Mouse (Mus musculus) liver, embryonic 13.5 days (tissue): ENCODE measurements around the gene Gga3. TPM values are rescaled to one million over a fixed set of nuclear protein-coding genes. Genes with fewer than 3 reads are reported as not detected.

Source experiments
- ATAC-seq: fragments of 200-750 bp; cut with Nextera tagmentation; 2 replicates; pipeline ENCODE4 v1.8.0; 2017; ENCODE audit warnings: low read depth, mild to moderate bottlenecking, moderate number of reproducible peaks, moderate library complexity
- DNase-seq: peaks from one replicate; pipeline ENCODE4 v3.0.0; 2022
- H3K27ac ChIP-seq: fragments of 300-500 bp; sonication (generic); 2 replicates; pipeline ENCODE4 v1.5.1; 2015; ENCODE audit warnings: moderate library complexity, mild to moderate bottlenecking, inconsistent platforms
- H3K27me3 ChIP-seq: fragments of 300-500 bp; sonication (generic); 2 replicates; pipeline ENCODE4 v1.6.1; 2015; ENCODE audit warnings: mild to moderate bottlenecking, inconsistent platforms
- H3K36me3 ChIP-seq: fragments of 300-500 bp; sonication (generic); 2 replicates; pipeline ENCODE4 v1.6.1; 2015; ENCODE audit warnings: mild to moderate bottlenecking, inconsistent platforms
- H3K4me1 ChIP-seq: fragments of 300-500 bp; sonication (generic); replicated peaks from 2 replicates; pipeline ENCODE4 v1.6.1; 2015; ENCODE audit warnings: inconsistent platforms
- H3K4me2 ChIP-seq: fragments of 300-500 bp; sonication (generic); 2 replicates; pipeline ENCODE4 v1.6.1; 2015; ENCODE audit warnings: inconsistent platforms, mild to moderate bottlenecking, moderate library complexity
- H3K4me3 ChIP-seq: fragments of 300-500 bp; sonication (generic); replicated peaks from 2 replicates; pipeline ENCODE4 v1.5.1; 2015; ENCODE audit warnings: mild to moderate bottlenecking, inconsistent platforms
- H3K9ac ChIP-seq: fragments of 300-500 bp; sonication (generic); 2 replicates; pipeline ENCODE4 v1.6.1; 2015; ENCODE audit warnings: mild to moderate bottlenecking, inconsistent platforms
- H3K9me3 ChIP-seq: fragments of 300-500 bp; sonication (generic); replicated peaks from 2 replicates; pipeline ENCODE4 v1.6.1; 2016; ENCODE audit warnings: inconsistent platforms
- WGBS: fragments of 180-500 bp; shearing (Covaris S2); methylation state at CpG from one replicate; pipeline ENCODE4 v1.1.7; 2015; ENCODE audit not compliant: insufficient replicate concordance; 5-methylcytosine and 5-hydroxymethylcytosine counted together
- polyA plus RNA-seq: library from polyadenylated mRNA; unstranded; fragments of >200 nt; fragmentation: Nextera tagmentation; extraction: Ambion mirVana; gene quantifications from 2 replicates; pipeline ENCODE4 v1.2.1, GENCODE M21; 2015

Gga3 gene
- polyA plus RNA-seq, 1 experiment from 2014 or later = 8.5 TPM

DNA sequence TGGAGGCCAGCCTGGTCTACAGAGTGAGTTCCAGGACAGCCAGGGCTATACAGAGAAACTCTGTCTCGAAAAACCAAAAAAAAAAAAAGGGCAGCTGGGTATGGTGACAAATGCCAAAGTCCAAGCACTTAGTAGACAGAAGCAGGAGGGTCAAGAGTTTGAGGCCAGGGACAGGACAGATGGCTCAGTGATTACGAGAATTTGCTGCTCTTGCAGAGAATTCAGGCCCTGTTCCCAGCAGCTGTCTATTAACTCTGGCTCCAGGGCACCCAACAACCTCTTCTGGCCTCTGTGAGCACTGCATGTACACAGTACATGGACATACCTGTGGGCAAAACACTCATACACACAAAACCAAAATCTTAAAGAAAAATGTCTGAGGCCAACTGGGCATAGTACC lies 14.2 kb upstream of the Gga3 start:
- WGBS = 72% methylated on average over 2 of the region's 2 CpGs
- Histone ChIP-seq H3K27ac (no peak overlapping the region), H3K36me3 (peaks cover 67% of the 10 kb centered on the region), H3K4me3 (no peak overlapping the region), H3K4me1 (peaks cover 31% of the 10 kb centered on the region), H3K4me2 (no peak overlapping the region), H3K27me3 (no peaks in the 10 kb centered on the region), H3K9ac (no peak overlapping the region), H3K9me3 (no peaks in the 10 kb centered on the region)
- ATAC-seq (no peak), DNase-seq (no peak)

DNA sequence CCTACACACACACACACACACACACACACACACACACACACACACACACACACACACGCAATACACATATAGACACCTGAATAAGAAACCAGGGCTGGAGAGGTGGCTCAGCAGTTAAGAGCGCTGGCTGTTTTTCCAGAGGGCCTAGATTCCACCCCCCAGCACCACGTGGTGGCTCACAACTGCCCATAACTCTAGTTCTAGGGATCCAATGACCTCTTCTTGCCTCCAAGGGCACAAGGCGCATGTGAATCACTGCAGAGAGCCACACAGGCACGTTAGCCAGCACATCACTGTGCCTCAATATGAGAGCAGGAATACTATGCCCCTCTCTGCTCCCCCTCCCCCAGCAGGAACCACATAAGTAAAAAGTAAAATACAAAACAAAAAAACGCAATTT lies 13.0 kb upstream of the Gga3 start:
- no peak overlapping the region for H3K4me3 ChIP-seq
- DNase-seq = no peak
- no peaks in the 10 kb centered on the region for H3K27me3 ChIP-seq
- peaks cover 56% of the 10 kb centered on the region for H3K36me3 ChIP-seq
- peaks cover 36% of the 10 kb centered on the region for H3K4me1 ChIP-seq
- H3K9ac ChIP-seq = no peak overlapping the region
- no peaks in the 10 kb centered on the region for H3K9me3 ChIP-seq
- WGBS = 82% methylated on average over 6 of the region's 6 CpGs
- ATAC-seq = no peak
- no peak overlapping the region for H3K4me2 ChIP-seq
- H3K27ac ChIP-seq = no peak overlapping the region

DNA sequence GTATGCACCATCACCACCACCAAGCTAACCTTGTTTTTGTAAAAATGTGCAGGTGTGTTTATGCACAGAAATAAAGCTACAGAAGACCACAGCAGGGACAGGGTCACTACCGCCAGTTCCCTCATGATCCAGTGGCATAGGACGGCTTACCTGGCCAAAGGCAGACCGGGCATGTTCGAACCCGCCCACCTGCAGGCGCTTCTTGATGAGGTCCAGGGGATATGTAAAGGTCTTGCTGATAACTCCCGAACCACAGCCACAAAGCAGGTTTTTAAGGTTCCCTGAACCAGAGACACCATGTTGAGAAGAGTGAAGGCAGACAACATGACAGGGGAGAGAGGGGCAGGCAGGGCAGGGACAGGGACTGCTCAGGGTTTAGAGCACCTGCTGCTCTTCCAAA lies 12.5 kb upstream of the Gga3 start:
- 82% methylated on average over 7 of the region's 7 CpGs for WGBS
- H3K4me2 ChIP-seq = no peak overlapping the region

DNA sequence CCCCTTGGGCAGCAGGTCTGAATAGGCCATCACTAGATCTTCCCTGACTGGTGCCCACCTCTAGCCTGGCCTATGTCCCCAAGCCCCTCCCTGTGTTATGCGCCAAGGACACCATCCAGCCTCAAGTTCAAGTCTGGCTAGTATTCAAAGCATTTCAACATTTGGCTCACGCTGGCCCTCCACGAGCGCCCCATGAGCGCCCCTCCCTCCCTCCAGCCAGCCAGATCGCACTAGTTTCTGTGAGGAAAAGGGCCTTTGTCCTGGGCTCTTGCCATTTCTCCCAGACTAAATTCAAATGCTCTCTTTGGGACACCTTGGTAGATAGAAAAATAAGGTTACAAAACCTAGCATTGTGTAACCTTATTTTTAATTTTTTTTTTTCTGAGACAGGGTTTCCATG lies 12.0 kb upstream of the Gga3 start:
- Histone ChIP-seq H3K9me3 (no peaks in the 10 kb centered on the region), H3K9ac (no peak overlapping the region), H3K36me3 (peaks cover 47% of the 10 kb centered on the region), H3K4me3 (no peak overlapping the region), H3K4me2 (no peak overlapping the region), H3K27ac (no peak overlapping the region), H3K4me1 (peaks cover 46% of the 10 kb centered on the region), H3K27me3 (no peaks in the 10 kb centered on the region)
- no peak for DNase-seq
- 84% methylated on average over 6 of the region's 6 CpGs for WGBS
- ATAC-seq = no peak

More for the DNA sequence above, 12.5 kb upstream of the Gga3 start:
- H3K36me3 ChIP-seq = peaks cover 52% of the 10 kb centered on the region
- no peaks in the 10 kb centered on the region for H3K27me3 ChIP-seq
- DNase-seq = no peak
- H3K4me1 ChIP-seq = peaks cover 41% of the 10 kb centered on the region
- H3K4me3 ChIP-seq = no peak overlapping the region
- H3K9me3 ChIP-seq = no peaks in the 10 kb centered on the region
- no peak for ATAC-seq
- H3K27ac ChIP-seq = no peak overlapping the region
- H3K9ac ChIP-seq = no peak overlapping the region

DNA sequence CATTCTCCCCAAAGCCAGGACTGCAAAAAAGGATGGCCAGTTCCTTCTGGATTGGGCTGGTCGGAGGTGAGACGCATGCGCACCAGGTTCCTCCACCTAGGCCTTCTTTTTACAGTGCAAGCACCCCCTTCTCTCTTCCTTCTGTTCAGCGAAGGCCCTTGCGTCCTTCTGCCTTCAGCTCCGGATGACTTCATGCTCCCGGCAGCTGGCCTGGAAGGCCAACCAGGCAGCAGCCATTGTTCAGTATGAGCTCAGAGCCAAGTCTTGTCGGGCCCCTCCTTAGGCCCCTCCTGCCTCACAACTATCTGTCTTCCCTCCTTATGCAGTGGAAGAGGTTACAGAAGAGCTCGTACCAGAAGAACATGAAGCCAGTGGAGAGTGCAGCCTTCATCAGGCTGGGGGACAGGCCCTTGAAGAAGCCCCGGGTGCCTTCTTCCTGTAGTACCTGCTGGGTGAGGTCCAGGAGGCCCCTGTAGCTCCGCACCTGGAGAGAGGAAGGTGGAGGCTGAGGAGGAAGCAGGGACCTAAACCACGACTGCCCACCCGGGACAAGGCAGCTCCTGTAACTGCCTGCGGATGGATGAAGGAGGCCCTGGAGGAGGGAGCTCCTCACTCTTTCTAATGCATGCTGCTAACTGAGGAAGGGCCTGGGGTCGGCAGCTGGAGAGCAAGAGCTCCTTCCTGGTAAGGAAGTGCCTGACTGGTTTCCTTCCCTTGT lies 11.4 kb upstream of the Gga3 start:
- H3K9ac ChIP-seq = no peak overlapping the region
- no peak overlapping the region for H3K27ac ChIP-seq
- 78% methylated on average over 15 of the region's 15 CpGs for WGBS

DNA sequence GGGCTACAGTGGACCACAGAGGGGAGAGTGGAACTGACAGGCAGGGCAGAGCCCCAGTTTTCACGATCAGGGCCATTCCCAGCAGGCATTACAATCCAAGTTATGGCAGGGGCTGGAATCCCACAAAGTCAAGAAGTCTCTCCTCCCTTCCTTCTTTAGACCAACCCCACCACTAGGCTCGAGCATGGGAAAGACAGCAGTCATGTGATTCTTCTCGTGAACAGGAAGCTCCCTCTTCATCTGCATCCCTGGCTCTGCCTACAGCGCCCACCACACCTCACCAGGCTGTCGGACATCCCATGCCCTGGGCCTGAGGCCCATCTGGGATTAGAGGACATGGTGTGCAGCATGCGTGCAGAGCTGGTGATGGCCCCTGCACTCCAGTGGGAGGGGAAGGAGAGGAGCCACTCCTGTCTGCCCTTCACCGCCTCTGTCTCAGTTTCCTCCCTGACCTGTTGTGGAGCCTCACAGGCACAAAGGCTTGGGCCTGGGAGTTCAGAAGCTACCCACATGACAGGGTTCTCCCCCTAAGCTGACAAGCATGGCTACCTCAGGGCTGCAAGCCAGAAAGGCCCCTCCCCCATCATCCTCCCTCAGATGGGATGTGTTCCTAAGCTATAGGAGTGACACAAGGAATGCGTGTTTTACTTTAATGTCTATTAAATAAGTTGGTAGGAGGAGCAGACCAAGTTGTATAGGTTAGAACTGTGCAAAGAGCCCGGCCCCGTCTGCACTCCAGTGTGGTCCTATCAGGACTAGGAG lies 10.7 kb upstream of the Gga3 start:
- H3K36me3 ChIP-seq = peaks cover 42% of the 10 kb centered on the region
- no peak overlapping the region for H3K9ac ChIP-seq
- no peak overlapping the region for H3K4me2 ChIP-seq
- H3K4me1 ChIP-seq = peaks cover 54% of the 10 kb centered on the region
- DNase-seq = no peak
- 74% methylated on average over 10 of the region's 10 CpGs for WGBS
- H3K27me3 ChIP-seq = no peaks in the 10 kb centered on the region
- peak overlapping the region; percentile 98; the same call in 1 of the 2 replicates for H3K27ac ChIP-seq
- ATAC-seq = no peak
- H3K4me3 ChIP-seq = no peak overlapping the region
- H3K9me3 ChIP-seq = no peaks in the 10 kb centered on the region

More for the DNA sequence above, 11.4 kb upstream of the Gga3 start:
- no peak overlapping the region for H3K4me2 ChIP-seq
- no peaks in the 10 kb centered on the region for H3K27me3 ChIP-seq
- DNase-seq (no peak), ATAC-seq (no peak)
- H3K4me1 ChIP-seq = peaks cover 51% of the 10 kb centered on the region
- no peak overlapping the region for H3K4me3 ChIP-seq
- H3K36me3 ChIP-seq = peaks cover 42% of the 10 kb centered on the region
- no peaks in the 10 kb centered on the region for H3K9me3 ChIP-seq

DNA sequence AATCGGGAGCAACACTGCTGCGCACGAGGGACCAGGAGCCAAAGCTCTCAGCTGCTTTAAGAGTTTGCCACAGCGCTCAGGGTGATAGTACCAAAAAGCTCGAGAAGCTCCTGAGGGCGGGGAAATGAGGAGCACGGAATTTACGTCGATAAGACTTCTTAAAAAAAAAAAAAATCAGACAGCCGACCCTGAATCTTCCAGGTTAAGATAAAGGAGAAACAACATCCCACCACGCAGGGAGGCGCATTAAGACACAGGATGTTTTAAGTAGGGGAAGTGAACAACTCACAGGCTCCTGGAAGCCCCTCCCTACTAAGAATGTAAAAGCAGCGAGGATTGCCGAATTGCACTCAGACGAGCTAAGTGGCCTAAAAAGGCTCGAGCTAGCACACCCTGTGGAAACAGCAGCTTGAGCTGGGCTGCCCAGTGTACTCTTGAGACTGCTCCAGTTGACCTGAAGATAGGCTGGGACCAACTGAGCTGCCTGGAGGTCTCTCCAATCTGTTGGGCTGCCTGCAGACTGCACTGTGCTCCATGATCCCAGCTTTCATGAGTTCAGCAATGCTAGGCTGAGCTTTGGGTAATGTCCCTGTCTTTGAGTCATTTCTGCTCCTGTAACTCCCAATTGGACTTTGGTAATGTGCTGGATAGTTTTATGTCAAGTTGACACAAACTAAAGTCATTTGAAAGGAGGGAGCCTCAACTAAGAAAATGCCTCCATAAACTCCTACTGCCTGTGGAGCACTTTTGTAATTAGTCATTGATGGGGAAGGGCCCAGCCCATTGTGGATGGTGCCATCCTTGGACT lies 9.5 kb upstream of the Gga3 start:
- Histone ChIP-seq H3K4me2 (peak overlapping the region; percentile 93), H3K36me3 (peaks cover 43% of the 10 kb centered on the region), H3K4me3 (peak overlapping the region; percentile 77), H3K27ac (peak overlapping the region; percentile 98), H3K9ac (peak overlapping the region; percentile 90), H3K4me1 (peaks cover 54% of the 10 kb centered on the region), H3K27me3 (no peaks in the 10 kb centered on the region), H3K9me3 (no peaks in the 10 kb centered on the region)
- peak; percentile 25; the same call in 1 of the 2 replicates for ATAC-seq
- under 1% methylated on average over 16 of the region's 16 CpGs for WGBS
- peak; percentile 27 for DNase-seq

DNA sequence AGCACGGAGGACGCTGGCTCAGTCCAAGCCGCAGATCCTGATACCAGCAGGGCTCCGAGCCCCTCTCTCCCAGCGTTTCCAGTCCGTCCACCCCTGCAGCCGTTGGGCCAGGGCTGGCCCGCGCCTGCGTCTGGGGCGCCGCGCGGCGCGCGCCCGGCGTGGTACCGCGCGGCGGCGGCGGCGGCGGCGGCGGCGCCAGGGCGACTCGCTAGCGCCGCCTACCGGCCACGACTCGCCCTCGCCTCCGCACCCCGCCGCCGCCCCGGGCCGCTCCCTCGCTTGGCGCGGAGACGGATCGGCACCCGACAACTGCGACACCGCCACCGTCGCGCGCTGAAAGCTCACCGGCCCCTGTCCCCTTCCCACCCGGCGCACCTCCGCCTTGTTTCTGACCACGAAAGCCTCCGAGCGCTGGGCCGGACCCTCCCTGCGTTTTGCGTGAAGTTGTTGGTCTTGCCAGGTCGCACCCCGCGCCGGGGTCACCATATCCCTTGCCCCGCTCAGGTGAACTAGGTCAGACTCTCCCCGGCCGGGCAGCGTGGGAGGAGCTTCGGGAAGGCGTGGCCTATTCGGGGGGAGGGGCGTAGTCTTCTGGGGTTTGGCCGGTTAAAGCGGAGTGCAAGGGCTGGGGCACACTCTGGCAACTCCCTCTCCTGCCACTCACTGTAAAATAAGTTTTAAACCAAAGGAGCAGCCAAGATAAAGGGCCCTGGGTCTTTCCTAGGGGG lies 8.7 kb upstream of the Gga3 start, which contains the start of gene Mif4gd:
TSS of gene Mif4gd (minus strand) at position 560 of the 728 bp plus-strand sequence.
- Histone ChIP-seq H3K4me2 (peak within 1 kb of the TSS; percentile 93), H3K4me1 (peaks cover 49% of the 10 kb centered on the region), H3K27me3 (no peaks in the 10 kb centered on the region), H3K4me3 (peak within 1 kb of the TSS; percentile 77), H3K9me3 (no peaks in the 10 kb centered on the region), H3K9ac (peak within 1 kb of the TSS; percentile 90), H3K27ac (peak within 1 kb of the TSS; percentile 98), H3K36me3 (peaks cover 47% of the 10 kb centered on the region)
- peak; percentile 94 for DNase-seq
- ATAC-seq = peak; percentile 86
- WGBS = under 1% methylated on average over 79 of the region's 80 CpGs

DNA sequence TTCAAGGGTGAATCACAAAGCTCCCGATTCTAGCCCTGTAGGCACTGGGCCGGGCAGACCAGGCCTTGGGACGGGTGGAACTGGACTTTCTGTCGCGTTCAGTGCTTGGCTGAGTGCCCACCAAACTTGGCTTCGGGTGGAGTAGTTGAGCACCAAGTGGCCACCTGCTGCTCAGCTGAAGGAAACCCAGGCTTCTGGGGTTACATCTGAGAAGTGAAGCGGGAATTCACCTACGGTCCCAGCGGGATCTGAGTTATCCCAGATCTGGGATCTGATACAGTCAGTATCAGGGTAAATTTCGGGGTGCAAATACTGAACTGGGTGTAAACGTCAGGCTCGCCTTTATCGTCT lies 8.2 kb upstream of the Gga3 start:
- Histone ChIP-seq H3K4me2 (peak overlapping the region; percentile 93), H3K36me3 (peaks cover 47% of the 10 kb centered on the region), H3K4me3 (peak overlapping the region; percentile 77), H3K4me1 (peaks cover 45% of the 10 kb centered on the region), H3K27me3 (no peaks in the 10 kb centered on the region), H3K9ac (peak overlapping the region; percentile 90), H3K27ac (peak overlapping the region; percentile 98), H3K9me3 (no peaks in the 10 kb centered on the region)
- ATAC-seq (peak; percentile 26), DNase-seq (no peak)
- WGBS = under 1% methylated on average over 13 of the region's 13 CpGs

DNA sequence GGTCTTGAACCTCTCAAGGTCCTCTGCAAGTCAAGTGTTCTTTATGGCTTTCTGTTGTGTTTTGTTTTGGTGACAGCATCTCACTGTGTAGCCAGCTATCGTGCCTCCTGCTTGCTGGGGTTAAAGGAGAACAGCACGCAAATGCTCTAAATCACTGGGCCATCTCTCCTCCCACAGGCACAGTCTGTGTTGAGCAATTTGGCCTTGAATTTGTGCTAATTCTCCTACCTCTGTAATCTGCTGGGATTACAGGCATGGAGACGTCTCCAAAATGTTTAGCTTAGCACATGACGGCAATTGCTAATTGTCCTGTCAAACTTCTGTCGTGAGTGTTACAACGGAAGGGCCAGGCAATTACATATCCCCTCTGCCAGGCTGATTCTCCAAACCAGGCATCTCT lies 7.3 kb upstream of the Gga3 start:
- Histone ChIP-seq H3K27ac (0 out of 2 replicates have a peak overlapping the region, but pooled peaks have one; percentile 98), H3K4me3 (peak overlapping the region; percentile 77), H3K36me3 (peaks cover 55% of the 10 kb centered on the region), H3K4me1 (peaks cover 45% of the 10 kb centered on the region), H3K27me3 (no peaks in the 10 kb centered on the region), H3K9me3 (no peaks in the 10 kb centered on the region), H3K9ac (peak overlapping the region; percentile 90; the same call in 1 of the 2 replicates), H3K4me2 (peak overlapping the region; percentile 93)
- DNase-seq = no peak
- no peak for ATAC-seq
- WGBS = 80% methylated on average over 6 of the region's 6 CpGs
